Mouse (Mus musculus): ENCODE data around the gene Mst1r.

Mst1r gene

GRCm38 (mm10) chr9:107914764-107915420 is 8.2 kb downstream of the Mst1r start:
- no peak for DNase-seq (ENCODE audit: low spot score in 2 of 2)

DNA sequence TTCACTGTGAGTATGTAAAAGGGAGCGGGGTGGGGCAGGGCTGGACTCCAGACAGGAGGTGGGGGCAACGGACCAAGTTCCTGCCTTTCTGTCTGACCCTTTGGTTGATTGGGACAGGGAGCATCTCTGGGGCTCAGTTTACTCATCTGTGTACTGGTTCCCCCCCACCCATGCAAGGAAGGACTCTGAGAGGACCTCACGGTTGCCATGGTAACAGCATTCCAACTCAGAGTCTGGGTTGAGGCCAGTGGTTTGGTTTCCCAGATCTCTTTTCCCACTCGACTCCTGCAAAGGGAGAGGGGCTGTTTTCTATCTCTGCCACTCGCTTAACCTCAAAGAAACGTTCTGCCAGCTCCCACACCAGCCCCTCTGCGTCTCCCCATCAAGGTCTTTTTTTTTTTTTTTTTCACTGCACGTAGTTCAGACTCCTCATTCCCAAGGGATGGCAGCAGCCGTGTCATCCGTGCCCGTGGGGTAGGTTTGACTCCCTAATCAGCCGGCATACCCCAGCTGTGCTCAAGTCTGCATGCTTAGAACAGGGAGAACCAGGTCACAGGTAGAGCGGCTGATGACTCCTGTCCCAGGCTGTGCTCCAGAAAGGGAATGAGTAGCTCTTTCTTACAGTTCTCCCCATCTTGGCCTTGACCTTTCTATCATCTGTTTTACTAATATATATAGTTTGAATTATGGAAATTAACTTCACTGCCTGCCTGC is 11.4 kb downstream of the Mst1r start:
- DNase-seq (ENCODE audit: low spot score in 2 of 2) = peak in 1 of 2 experiments; percentile 56

DNA sequence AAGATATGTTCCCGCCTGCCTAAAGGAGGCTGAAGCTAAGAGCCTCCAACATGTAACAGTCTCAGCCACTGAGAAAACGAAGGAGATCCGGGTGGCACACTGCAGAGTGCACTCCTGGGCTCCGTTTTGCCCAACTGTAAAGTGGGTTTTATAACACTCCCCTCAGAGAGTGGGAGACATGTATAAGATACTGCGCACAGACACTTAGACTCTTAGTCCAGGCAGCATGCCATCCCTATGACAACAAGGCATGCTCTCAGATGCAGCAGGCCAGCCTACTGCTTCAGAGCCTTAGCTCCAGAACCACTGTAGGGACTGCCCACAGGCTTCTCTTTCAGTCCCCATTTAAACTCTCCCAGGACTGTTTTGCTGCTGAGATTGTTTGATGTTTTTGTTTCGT is 12.2 kb downstream of the Mst1r start:
- no peak for DNase-seq (ENCODE audit: low spot score in 2 of 2)

DNA sequence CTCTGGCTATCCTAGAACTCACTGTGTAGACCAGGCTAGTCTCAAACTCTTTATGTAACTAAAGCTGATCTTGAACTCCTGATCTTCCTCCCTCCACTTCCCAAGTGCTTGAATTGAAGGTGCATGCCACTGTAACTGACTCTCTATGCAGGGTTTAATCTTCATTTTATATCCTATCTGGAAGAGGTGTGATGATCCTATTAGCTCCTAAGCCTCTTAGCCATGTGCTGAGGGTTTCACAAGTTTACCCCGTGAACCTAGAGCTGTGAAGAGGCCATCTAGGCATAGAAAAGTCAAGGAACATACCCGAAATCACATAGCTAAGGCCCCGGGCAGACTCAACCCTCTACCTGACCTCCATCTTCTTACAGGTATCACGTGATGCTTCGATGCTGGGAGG is 12.8 kb downstream of the Mst1r start:
- DNase-seq (ENCODE audit: low spot score in 2 of 2) = no peak

- DNase-seq (ENCODE audit: low spot score in 2 of 2) = no peak
Observed at GRCm38 (mm10) chr9:107923021-107923420, 16.3 kb downstream of the Mst1r start.

- DNase-seq (ENCODE audit: low spot score in 2 of 2) = no peak
Observed at GRCm38 (mm10) chr9:107923956-107924355, 17.3 kb downstream of the Mst1r start.

GRCm38 (mm10) chr9:107925251-107925650 is 18.6 kb downstream of the Mst1r start:
- DNase-seq (ENCODE audit: low spot score in 2 of 2) = no peak

GRCm38 (mm10) chr9:107926920-107927420 is 20.3 kb downstream of the Mst1r start:
- peak in 1 of 2 experiments; percentile 39 for DNase-seq (ENCODE audit: low spot score in 2 of 2)

- DNase-seq (ENCODE audit: low spot score in 2 of 2) = no peak
Observed at GRCm38 (mm10) chr9:107927749-107928148, 21.1 kb downstream of the Mst1r start.

DNA sequence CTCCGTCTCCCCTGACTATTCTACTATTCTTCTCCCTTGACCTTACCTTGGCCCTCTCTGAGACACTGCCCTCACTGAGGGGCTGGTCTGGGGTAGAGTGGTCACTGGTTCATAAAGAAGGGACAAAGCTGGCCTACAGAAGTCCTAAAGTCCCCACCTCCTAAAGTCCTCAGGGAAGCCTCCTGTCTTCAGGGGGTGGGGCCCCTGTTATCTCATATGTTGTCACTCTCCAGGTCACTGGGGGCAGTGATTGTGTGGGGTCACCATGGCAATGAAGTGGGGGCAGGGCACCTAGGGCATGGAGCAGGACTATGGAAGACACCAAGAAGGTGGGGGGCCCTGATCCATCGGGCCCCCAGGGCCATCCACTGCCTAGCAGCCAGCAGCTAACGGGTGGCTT is 21.5 kb downstream of the Mst1r start, which contains the start of gene Actl11:
TSS of gene Actl11 (plus strand) at position 301 of the 400 bp plus-strand sequence.
- no peak for DNase-seq (ENCODE audit: low spot score in 2 of 2)

DNA sequence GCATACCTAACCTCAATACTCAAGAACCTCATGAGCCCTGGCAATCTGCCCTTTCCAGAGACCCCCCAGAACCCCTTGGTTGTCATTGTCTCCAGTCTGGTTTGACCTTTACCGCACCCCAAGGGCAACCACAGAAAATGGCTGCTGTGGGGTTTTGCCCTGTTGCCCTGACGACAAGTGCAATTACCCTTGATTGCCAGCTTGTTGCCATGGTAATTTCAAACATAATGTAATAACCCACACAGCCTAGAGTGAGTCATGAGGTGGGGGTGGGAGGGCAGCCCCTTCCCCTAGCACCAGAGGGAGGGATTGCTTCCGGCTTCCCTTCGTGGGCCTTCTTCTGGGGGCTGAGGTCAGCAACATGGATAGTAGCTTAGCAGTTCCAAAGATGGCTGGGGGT is 25.5 kb downstream of the Mst1r start:
- DNase-seq (ENCODE audit: low spot score in 2 of 2) = no peak

DNA sequence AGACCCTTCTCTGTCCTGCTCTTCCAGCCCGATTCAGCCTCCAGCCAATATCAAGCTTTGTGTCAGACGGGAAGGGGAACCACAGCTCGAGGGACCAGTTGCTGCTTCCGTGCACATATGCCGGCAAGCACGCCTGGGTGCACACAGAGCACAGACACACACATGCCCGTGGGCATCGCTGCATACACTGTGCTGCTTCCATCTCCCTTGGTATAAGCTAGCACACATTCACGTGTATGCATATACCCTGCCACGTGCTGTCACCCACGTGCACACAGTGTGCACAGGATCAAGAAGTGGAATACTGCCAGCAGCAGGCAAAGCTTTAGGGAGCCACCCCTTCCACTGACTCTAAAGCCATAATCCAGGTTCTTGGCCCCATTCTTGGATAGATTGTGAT is 27.5 kb downstream of the Mst1r start:
- peak; percentile 50 to 57 for DNase-seq (ENCODE audit: low spot score in 2 of 2)

DNA sequence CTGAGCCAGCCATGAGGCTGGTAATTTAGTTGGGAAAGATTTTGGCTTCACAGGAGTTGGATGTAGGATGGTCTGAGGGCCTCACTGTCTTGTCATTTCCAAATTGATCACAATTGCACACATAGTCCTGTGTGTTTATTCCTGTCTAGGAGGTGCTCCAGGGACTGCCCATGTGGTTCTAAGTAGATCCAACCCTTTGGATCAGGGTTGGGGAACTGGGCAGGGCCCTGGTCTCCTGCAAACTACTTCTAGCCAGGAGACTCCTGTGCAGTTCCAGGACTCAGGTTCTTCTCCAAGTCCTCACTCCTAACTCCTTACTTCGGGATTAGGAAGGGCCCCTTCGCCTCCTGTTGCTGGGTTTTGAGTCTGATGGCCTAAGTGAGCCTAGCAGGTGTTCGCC is 28.7 kb downstream of the Mst1r start, which contains the start of gene Camkv:
TSS of gene Camkv (plus strand) at position 301 of the 400 bp plus-strand sequence.
- no peak for DNase-seq (ENCODE audit: low spot score in 2 of 2)

DNA sequence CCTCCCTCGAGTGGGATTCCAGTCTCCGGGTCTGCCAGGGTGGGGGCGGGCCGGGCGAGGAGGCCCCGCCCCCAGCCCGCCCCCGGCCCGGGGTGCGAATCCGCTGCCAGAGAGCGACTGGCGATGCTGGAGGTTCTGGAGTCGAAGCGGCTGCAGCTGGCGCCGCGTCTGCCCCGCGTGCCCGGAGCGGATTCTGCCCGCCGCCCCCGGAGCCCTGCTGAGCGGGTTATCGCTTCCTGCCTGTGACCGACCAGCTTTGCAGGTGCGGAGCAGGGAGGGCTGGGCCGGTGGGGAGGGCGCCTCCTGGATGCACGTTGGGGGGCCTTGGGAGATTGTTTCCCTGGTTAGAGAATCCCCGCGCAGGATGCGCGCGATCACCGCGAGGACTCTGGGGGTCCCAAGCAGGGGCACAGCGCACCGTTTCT is 29.1 kb downstream of the Mst1r start:
- DNase-seq (ENCODE audit: low spot score in 2 of 2) = peak in 1 of 2 experiments; percentile 57

DNA sequence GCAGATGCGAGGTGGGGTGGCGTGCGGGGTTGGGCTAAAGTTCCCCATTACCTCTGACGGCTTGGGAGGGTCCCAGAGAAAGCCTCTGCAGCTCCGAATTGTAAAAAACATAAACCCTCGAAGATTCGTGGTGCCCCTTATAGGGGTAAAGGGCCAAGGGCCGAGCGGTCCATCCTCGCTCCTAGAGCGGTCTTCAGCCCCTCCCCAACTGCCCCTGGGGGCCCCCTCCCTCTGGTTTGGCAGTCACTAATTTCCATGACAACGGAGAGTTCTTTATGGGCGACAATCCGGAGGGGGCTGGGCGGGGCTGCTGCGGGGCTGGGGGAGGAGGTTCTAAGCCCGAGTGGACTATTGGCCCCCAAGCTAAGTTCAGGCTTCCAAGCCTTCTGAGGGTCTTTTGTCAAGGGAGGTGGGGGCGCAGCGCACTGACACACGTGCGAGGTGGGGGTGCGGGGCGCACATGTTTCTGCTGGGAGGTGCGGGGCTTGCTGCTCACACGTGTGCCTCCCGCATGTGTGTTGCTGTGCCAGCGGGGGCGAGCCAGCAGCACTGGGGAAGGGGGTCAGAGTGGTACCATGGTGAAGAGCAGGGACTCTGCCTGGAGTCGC is 29.6 kb downstream of the Mst1r start:
- DNase-seq (ENCODE audit: low spot score in 2 of 2) = peak; percentile 62 to 64

DNA sequence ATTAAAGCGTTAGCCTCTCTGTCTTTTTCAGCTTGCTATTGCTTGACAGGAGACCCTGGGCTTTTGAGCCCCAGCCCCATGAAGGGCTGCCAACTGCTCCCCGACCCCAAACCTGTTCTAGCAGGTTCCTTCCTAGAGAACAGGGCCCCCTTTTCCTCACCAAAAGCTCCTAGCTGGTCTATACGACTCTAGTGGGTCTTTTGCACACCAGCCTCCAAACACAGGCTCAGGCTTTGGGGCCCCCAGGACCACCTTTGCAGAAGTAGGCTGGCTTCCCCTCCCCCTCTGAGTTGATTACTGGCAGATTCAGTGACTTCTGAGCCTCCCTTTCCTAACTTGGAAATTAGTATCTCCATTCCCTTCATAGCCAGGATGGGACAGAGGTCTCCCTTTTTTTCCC is 30.2 kb downstream of the Mst1r start:
- no peak for DNase-seq (ENCODE audit: low spot score in 2 of 2)

- no peak for DNase-seq (ENCODE audit: low spot score in 2 of 2)
Observed at GRCm38 (mm10) chr9:107947241-107948194, 40.8 kb downstream of the Mst1r start.

GRCm38 (mm10) chr9:107949184-107949921 is 42.7 kb downstream of the Mst1r start:
- DNase-seq (ENCODE audit: low spot score in 2 of 2) = no peak

DNA sequence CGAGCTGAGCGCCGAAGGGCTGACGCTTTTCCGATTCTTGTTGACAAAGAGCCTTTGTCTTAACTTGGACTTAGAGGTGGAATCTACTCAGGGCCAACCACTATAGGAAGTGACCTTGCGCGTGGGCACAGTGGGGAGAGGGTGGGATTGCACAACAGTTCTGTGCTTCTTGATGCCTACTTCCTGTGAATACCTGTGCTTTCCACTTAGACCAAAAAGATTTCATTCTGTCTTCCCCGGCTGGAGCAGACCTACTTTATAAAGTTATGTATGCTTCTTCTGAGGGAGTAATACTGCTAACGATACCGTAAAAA is 43.2 kb downstream of the Mst1r start, which contains the start of gene Traip:
TSS of gene Traip (plus strand) at position 215 of the 314 bp plus-strand sequence.
- no peak for DNase-seq (ENCODE audit: low spot score in 2 of 2)

- peak; percentile 92 to 93 for DNase-seq (ENCODE audit: low spot score in 2 of 2)
Observed at GRCm38 (mm10) chr9:107950460-107951355, 44.0 kb downstream of the Mst1r start.
